Mouse (Mus musculus) lung, postnatal 25 days (tissue): ENCODE results near the gene Map3k11.

Source experiments
- DNase-seq: peaks from one replicate; pipeline ENCODE4 v3.0.0; 2022; ENCODE audit warnings: low spot score

Gene Map3k11

GRCm38 (mm10) chr19:5688200-5689087, at the start of gene Map3k11, which contains the start of gene Pcnx3:
TSS of gene Map3k11 (plus strand) at chr19:5688742.
TSS of gene Pcnx3 (minus strand) at chr19:5688908.
- DNase-seq: peak; percentile 99

GRCm38 (mm10) chr19:5640339-5640738, 48.2 kb upstream of the Map3k11 start:
- no peak for DNase-seq

- no peak for DNase-seq
Measured at GRCm38 (mm10) chr19:5641021-5641420, 47.5 kb upstream of the Map3k11 start.

GRCm38 (mm10) chr19:5641641-5642040, 46.9 kb upstream of the Map3k11 start:
- DNase-seq: no peak

- DNase-seq: no peak
Measured at GRCm38 (mm10) chr19:5645280-5645679, 43.3 kb upstream of the Map3k11 start.

- DNase-seq: no peak
Measured at GRCm38 (mm10) chr19:5646731-5647330, 41.7 kb upstream of the Map3k11 start.

GRCm38 (mm10) chr19:5647791-5648190, 40.8 kb upstream of the Map3k11 start:
- no peak for DNase-seq

- peak; percentile 90 for DNase-seq
Measured at GRCm38 (mm10) chr19:5648401-5649297, 39.9 kb upstream of the Map3k11 start.

GRCm38 (mm10) chr19:5649298-5649741, 39.2 kb upstream of the Map3k11 start:
- DNase-seq: peak; percentile 49

GRCm38 (mm10) chr19:5651502-5652274, 36.9 kb upstream of the Map3k11 start:
- no peak for DNase-seq

GRCm38 (mm10) chr19:5652570-5652969, 36.0 kb upstream of the Map3k11 start:
- no peak for DNase-seq

GRCm38 (mm10) chr19:5653969-5654719, 34.4 kb upstream of the Map3k11 start:
- DNase-seq: no peak

GRCm38 (mm10) chr19:5654720-5655298, 33.7 kb upstream of the Map3k11 start:
- DNase-seq: no peak

- DNase-seq: peak; percentile 83
Measured at GRCm38 (mm10) chr19:5660942-5661751, 27.4 kb upstream of the Map3k11 start.

- peak; percentile 34 for DNase-seq
Measured at GRCm38 (mm10) chr19:5662310-5662709, 26.2 kb upstream of the Map3k11 start.

- DNase-seq: peak; percentile 97
Measured at GRCm38 (mm10) chr19:5662981-5663913, 25.3 kb upstream of the Map3k11 start, which contains the start of gene Sipa1. TSS of gene Sipa1 (minus strand) at chr19:5663707.

- no peak for DNase-seq
Measured at GRCm38 (mm10) chr19:5664669-5665257, 23.8 kb upstream of the Map3k11 start.

- no peak for DNase-seq
Measured at GRCm38 (mm10) chr19:5665465-5665864, 23.1 kb upstream of the Map3k11 start.
